Mouse (Mus musculus): Measurements from ENCODE around the gene Snrpd2.

- TF ChIP-seq POLR2A (IDR thresholded peaks at IDR 0.05; ENCODE audit: borderline replicate concordance, extremely low read depth, insufficient read depth, insufficient read length, poor library complexity, severe bottlenecking), result no peak
- no peak for TF ChIP-seq CTCF (IDR thresholded peaks at IDR 0.05; ENCODE audit: borderline replicate concordance, extremely low read depth, insufficient read depth, insufficient read length)
These were observed 27.8 kb upstream of the Snrpd2 start for GRCm38 (mm10) chr7:19121686-19122085.

Measured in brain, embryonic 14.5 days (tissue).